Mouse (Mus musculus) forelimb bud, embryonic 11.5 days (tissue): ENCODE results near the gene Actn1.

Source experiments
- DNase-seq: peaks from one replicate; pipeline ENCODE4 v3.0.0-alpha.2; 2012; ENCODE audit warnings: low read depth, low spot score

The Actn1 gene

DNA sequence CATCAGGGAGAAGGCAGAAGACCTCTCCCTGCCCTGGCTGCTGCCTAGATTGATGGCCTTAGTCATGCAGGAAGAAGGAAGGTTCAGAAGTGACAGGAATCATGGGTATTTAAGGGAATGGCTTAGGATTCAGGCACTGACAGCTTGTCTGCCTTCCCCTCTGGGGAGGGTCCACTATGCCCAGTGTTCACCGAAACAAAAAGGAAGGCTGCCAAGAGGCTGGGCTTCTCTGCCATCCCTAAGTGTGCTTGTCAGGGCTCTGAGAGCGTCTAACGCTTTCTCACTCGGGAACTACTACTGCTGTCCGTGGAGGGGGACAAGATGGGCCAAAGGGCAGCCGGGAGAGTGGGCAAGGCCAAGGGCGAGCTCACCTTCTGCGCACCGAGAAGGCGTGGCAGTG lies 69.3 kb downstream of the Actn1 start:
- DNase-seq = no peak

DNA sequence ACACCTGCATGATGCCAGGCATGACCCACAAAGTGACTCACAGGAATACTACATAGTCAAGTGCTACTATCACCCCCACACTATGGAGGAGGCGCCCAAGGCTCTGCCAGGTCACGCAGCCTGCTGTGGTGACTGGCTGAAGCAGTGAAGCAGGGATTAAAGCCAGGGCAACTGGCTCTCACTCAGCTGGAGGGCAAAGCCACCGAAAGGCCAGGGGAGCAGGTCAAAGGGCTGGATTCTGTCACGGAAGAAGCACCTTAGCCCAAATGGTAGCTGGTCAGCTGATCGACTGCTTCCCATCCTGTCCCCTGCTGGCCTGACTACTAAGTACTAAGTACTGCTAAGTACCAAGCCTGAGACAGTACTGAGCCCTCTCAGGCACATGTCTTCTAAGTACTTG lies 76.1 kb downstream of the Actn1 start:
- DNase-seq = no peak

DNA sequence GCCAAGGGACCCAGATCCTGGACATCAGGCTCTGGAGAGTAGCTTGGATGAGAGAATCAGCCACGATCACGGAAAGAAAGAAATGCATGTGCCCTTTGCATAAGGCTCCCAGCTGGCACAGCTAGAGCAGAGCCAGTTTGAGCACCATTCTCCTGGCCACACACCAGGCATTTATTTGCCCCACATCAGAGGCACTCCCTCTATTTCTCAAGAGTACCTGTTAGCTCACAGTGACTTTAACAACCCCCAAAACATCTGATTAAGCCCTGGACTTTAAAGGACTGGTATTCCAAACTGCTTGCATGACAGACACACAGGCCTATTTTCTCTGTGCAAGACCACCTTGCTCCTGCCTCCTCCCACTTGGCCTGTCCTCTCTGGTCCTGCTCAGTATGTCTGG lies 78.3 kb downstream of the Actn1 start:
- DNase-seq = no peak

DNA sequence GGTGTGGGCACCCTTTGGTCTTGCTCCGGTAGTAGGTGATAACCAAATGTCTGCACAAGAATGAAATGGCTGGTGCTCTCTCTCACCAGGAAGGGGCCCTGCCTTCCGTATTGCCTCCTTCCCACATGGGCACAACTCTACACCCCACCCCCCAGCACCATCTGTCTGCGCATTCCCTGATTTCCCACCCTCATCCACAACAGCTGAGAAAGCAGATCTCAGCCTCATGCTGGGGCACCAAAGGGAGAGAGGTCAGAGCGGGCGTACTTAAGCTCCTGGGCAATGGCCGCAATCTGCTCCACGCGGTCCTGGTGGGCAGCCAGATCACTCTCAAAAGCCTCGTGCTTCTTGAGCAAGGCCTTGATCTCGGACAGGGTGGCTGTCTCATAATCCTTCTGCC lies 82.1 kb downstream of the Actn1 start:
- DNase-seq = no peak

DNA sequence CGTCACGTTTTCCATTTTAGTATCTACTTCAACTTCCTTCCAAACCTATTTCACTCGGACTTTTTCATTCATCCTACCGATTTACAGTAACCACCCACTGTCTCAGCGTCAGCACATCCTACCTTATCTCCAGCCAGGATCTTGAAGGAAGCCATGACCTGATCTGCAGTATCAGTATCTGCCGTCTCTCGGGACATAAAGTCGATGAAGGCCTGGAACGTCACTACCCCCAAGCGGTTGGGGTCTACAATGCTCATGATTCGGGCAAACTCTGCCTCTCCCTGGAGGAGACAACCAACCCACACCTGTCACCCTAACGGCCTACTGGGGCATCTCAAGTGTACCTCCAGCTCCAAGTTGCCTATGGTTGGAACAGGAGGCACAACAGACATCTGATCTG lies 91.4 kb downstream of the Actn1 start:
- no peak for DNase-seq

DNA sequence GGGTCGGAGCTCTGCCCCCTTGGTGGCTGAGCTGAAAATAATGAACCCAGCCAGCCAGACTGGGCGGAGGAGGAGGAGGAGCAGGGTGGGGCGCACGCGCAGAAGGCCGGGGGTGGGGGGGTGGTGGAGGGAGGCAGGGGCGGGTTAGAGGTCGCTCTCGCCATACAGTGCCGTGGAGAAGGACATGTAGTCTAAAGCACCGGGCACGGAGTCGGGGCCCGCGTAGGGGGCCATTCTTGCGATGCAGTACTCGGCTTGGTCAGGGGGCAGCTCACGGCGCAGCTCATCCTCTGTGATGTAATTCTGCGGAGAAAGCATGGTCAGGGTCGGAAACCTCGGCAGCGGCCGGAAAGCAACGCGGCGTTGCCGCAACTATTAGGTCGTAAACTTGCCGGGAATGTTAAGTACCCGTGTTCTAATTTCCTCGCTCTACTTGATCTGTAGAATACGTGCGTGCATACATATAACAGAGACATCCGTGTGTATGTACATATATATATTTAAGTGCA lies 91.9 kb downstream of the Actn1 start:
- peak; percentile 81 for DNase-seq

DNA sequence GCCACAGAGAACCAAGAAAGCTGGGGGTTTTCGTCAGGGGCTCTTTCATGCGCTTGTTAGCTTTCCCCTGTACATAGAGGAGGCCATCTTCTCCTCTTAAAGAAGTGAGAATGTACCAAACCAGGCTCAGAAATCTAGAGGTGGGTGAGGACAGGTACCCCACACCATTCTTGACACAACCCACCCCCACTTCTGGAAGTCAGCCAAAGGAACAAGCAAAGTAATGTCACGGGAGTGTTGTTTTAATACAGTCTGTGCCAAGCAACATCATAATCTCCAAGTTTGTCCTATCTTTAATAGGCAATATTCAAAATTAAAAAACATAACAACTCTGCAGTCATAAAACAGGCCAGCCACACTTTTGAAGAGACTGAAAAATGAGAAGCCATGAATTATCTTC lies 92.8 kb downstream of the Actn1 start:
- DNase-seq = no peak

DNA sequence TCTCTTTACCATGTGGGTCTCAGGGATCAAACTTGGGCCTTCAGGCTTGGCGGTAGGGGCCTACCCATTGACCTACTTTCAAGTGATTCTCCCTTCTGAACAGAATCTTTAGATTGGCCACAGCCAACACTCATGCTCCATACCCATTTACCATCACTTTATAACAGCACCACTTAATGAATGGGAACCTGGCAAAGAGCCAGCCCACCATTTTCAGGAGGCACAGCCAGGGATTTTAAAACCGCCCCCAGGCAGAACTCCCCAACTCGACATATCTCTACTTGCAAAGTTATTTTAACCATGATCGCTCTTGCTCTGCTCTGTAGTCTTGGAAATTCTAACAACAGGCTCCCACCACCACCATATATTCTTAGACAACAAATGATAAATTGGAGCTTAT lies 93.5 kb downstream of the Actn1 start:
- DNase-seq = no peak

DNA sequence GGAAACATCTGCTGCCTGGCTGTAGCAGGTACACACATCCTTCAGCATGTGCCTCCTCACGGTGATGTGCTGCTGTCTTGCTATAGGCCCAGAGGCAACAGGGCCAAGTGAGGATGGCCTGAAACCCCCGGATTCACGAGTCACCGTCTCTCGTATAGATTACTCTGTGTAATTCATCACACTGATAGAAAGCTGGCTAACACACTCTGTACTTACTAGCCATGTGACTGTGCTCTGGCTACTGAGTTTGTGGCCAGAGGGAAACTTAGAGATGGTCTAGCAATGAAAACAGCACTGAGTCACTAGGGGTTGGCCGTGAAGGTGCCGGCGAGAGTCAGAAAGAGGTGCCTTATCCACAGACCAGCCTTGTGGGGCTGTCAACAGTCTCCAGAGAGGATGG lies 95.6 kb downstream of the Actn1 start:
- no peak for DNase-seq

DNA sequence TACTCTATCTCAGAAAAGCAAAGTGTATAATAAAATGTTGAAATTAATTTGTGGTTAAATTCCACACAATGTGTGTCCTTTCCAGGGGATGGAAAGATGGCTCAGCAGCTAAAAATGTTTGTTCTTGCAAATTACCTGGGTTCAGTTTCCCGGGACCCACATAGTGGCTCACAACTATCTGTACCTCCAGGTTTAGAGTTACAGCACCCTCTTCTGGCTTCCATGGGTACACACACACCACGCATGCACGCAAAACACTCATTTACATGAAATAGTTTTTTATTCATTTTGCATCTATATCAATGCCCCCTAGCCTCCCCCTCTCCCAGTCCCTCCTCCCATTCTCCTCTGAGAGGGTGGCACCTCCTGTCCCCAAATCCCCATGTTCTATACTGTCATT lies 97.7 kb downstream of the Actn1 start:
- no peak for DNase-seq

DNA sequence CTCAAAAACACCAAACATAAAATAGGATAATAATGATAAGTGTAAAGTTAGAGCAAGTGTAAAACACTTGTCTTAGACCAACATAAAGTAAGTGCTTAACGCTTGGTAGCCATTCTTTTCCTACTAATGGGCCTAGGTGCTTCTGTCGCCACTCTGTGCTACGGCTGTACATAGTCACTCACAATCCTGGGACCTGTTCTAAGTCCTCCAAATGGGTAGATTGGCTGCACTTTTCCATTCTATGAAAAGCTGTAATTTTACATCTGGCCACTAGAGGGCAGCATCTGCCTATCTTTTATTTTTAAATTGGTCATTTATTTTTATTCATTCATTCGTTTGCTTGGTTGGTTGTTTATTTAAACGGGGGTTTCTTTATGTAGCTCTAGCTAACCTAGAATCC lies 102.5 kb downstream of the Actn1 start:
- DNase-seq = peak; percentile 36

DNA sequence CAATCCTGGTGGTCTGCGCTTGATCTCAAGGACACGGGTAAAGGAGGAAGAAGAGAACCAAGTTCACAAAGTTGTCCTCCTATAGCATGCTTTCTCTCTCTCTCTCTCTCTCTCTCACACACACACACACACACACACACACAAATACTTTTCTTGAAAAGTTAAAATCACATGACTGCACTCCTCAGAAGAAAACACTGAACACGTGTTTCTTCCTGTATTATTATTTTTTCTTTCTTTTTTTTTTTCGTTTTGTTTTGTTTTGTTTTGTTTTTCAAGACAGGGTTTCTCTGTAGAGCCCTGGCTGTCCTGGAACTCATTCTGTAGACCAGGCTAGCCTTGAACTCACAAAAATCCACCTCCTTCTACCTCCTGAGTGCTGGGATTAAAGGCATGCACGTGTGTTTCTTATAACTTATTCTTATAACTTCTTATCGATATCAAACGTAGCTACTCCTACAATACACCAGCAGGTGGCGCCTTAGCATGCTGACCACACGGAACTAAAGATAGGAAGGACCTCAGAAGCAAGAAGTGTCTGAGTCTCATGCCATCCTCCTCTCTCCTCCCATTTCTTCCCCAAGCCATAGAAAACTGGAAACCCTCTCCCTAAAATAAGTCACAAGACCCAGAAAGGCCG lies 106.4 kb downstream of the Actn1 start:
- peak; percentile 50 for DNase-seq

DNA sequence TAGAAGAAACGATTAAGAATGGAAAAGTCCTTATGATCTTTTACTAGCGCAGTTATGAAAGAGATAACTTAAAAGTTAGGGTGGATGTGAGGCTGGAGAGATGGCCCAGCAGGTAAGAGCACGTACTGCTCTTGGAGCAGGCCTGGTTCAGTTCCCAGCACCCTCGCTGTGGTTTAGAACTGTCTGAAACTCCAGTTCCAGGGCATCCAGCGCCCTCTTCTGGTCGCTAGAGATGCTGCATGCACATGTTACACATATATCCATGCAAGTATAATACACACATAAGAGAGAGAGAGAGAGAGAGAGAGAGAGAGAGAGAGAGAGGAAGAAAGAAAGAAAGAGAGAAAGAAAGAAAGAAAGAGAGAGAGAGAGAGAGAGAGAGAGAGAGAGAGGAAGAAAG lies 107.1 kb downstream of the Actn1 start:
- DNase-seq = no peak

DNA sequence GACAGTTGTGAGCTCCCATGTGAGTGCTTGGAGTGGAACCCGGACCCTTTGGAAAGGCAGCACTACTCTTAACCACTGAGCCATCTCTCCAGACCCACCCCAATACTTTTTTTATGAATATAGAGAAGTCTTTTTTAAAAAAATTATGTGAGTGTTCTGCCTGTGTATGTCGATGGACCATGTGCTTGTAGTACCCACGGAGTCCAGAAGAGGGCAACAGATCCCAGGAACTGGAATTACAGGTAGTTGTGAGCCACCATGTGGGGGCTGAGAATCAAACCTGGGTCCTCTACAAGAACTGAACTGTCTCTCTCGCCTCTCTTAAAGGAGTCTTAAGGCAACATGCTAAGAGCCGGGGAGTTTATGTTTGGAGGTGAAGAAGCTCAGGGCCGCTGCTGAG lies 108.3 kb downstream of the Actn1 start:
- DNase-seq = no peak

DNA sequence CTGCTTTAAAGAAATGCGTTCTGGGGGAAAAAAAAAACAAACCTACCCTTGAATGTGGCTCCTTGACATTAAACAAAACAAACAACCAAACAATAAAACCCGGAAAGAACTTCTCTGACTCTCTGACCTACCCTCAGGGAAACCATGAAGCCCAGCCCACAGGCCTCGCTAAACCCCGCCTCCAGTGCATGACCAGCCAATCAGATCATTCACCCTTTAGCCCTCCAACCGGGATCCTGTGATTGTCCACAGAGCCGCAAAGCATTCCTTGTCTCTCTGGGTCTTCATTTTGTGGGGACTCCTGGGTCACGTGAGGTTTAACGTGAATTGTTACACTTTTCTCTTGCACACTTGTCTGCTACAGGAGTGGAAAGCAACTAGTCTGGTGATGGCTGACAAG lies 109.5 kb downstream of the Actn1 start:
- DNase-seq = peak; percentile 46

DNA sequence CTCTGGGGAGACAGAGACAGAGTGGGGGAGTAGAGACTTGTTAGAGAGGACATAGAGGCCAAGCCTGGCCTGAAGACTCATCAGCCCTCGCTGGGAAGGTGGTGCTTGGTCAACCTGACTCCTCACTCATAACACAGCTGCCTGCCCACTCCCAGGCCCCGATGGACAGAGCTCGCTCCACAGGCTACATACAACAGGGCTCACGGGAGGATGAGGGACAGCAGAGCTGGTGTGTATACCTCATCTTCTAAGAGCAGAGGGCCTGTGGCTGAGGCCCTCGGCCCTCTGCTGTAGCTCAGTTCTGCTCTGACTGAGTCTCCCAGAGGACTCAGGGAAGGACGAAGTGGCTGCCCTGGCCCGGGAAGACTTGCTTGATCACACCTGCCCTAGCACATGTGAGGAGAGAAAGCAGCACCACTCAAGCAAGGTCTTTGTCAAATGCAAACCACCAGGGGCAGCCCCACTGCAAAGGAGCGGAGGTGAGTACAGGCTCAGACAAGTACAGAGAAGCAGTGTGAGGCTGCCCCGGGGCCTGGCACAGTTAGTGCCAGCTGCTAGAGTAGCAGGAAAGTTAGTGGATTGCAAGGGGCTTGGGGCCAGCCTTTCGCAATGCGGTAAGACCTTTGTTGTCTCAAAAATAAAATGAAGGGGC lies 112.5 kb downstream of the Actn1 start:
- no peak for DNase-seq

DNA sequence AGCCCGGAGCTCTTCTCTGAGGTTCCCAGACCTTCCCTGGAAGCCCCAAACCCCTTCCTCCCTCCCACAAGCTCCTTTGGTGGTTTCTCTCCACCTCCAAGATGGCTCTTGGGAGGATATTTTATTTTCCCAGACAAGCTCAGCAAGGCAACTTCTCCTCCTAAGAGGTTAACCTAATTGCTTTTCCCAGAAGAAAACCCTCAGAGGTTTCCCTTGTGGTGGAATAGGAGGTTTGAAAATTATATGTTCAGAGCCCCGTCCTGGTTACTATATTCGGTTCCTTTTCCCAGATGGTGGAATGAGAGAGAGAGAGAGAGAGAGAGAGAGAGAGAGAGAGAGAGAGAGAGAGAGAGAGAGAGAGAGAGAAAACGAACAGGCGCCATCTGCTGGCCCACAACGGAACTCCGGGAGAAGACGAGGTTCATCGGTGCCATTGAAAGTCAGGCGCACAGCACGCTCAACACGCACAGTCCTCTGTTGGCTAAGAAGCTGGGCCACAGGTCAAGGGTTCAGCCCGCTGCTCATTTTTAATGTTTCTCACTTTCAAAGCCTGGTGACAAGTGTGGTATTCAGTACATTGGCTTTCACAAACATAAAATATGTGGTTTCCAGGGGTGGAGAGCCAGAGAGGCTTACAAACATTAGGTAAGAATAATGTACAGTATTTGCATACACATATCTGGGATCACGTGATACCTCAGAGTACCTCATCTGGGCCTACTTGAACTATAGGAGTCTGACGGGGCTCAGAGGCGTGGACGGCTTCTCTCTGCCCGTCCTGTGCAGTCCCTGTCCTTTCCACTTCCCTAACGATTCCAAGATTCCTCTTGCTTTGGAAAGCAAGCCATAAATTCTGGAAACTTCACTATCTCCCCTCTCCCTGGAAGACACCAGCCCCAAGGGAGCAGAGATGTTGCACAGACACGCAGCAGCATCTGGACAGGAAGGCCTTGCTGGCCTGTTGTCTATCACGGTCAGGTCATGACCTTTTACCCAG lies 113.6 kb downstream of the Actn1 start:
- peak; percentile 85 for DNase-seq

DNA sequence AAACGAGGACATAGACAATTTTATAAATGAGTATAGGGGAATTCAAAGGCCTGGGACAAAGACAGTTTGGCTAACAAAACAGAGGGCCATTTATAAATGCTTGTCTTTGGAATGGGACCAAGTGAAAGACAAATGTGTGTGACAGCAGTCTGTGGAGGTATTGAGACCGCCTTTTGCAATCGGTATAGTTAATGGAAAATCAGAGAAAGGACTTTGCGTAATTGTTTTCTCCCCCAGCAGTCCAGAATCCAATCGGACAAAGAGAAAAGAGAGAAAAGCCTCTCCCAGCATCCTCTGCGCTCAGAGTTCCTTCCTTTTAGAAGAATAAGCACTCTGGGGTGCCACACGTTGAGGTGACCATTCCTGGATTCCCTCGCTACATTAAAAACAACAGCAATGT lies 114.8 kb downstream of the Actn1 start:
- no peak for DNase-seq

DNA sequence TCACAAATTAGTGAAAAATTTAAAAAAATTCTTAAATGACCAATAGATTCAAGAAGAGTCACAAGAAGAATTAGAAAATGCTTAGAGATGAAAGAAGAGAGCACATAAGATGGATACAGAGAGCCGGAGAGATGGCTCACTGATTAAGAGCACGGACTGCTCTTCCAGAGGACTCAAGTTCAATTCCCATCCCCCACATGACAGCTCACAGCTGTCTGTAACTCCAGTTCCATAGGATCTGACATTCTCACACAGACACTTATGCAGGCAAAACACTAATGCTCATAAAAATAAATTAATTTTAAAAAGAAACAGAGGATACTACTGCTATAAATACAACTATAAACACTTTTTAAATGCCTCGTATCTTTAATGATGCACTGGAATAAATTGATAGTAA lies 115.3 kb downstream of the Actn1 start:
- DNase-seq = no peak

DNA sequence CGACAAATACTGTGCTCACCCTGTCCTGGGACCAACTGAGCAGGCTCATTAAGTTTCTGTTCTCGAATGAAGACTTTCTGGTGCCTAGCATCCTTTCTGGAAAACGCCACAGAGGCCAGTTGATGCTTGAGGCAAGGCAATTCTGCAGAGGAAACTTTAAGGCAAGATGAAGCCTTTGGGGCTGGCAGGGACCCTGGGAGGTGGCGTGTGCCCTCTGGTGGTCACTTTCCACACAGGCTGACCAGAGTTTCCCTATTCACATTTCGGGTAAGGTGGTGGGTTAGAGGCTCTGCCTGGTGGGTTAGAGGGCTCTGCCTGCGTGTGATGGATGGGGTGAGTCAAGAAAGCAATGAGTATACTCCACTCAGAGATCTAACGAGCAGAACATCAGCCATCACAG lies 118.7 kb downstream of the Actn1 start:
- peak; percentile 69 for DNase-seq

DNA sequence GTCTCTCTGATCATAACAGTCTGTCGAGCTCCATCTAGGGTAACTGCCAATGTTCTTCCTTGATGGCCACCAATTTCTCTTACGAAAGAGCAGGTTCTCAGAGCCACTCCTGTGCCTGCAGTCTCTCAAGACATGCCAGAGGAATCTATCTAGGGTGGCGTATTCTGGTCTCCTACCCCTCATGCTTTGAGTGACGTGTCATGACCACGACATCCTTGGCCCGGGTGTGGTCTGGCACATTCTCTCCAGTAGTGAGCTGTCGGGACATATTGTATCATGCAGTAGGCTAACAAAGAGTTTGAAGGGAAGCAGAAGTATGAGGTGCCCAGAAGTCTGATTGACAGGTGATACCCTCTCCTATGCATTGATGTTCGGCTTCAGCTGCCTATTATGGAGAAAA lies 119.2 kb downstream of the Actn1 start:
- DNase-seq = no peak

DNA sequence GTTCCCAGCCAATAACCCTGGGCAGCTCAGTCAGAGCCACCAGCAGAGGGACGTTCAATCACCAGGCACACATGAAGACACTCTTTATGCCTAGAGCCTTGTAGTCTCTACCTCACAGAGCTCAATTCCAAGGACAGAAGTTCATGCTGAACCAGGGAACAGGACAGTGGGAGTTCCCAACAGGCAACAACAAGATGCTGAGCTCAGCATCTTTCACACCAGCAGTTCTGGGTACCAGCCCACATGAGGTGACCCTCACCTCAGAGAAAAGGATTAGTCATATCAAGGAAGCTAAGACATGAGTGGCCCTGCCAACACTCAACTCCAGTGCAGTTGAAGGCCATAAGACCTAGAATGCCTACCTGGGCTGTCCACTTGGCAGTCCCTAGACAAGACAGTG lies 122.4 kb downstream of the Actn1 start:
- no peak for DNase-seq
